Mouse (Mus musculus) lung, adult 2 months (tissue): ENCODE measurements at regions not wholly inside any gene's neighbourhood (a gene's known extent, or its start where the extent isn't known, plus 50 kb on each side); places are given as distances from the start of the nearest gene placed in this dataset.
A peak's percentile ranks its signal among the peaks of the same experiment; 100 is the strongest.

Source experiments
- DNase-seq: peaks from one replicate; pipeline ENCODE4 v3.0.0; 2022
- H3K4me1 ChIP-seq: fragments of 200-500 bp; 2 replicates; pipeline ENCODE4 v1.6.1; 2011; ENCODE audit warnings: low read length; ENCODE audit not compliant: control insufficient read depth, insufficient read depth
- H3K4me3 ChIP-seq: fragments of 200-500 bp; replicated peaks from 2 replicates; pipeline ENCODE3; 2011; ENCODE audit warnings: low read depth, mild to moderate bottlenecking, control low read depth, low read length; ENCODE audit errors: extremely low read depth
- CTCF ChIP-seq: fragments of 200-500 bp; IDR thresholded peaks from 2 replicates; pipeline ENCODE4 v1.5.1; 2011; ENCODE audit warnings: mild to moderate bottlenecking, low read length, control low read depth; ENCODE audit not compliant: insufficient read depth
- POLR2A ChIP-seq: fragments of 200-500 bp; IDR thresholded peaks from 2 replicates; pipeline ENCODE4 v1.6.1; 2011; ENCODE audit warnings: low read depth, mild to moderate bottlenecking, control low read depth, low read length, borderline replicate concordance; ENCODE audit errors: extremely low read depth
- WGBS: fragments of 180-500 bp; shearing (Covaris S2); methylation state at CpG from one replicate; pipeline ENCODE4 v1.1.7; 2018; 5-methylcytosine and 5-hydroxymethylcytosine counted together

GRCm38 (mm10) chr2:115088421-115089120 lies 433.8 kb upstream of the Dph6 start:
- Histone ChIP-seq H3K4me3 (no peak overlapping the region), H3K4me1 (no peaks in the 10 kb centered on the region)
- DNase-seq: no peak
- TF ChIP-seq POLR2A (no peak), CTCF (no peak)
- 69% methylated on average over 4 of the region's 4 CpGs for WGBS

DNA sequence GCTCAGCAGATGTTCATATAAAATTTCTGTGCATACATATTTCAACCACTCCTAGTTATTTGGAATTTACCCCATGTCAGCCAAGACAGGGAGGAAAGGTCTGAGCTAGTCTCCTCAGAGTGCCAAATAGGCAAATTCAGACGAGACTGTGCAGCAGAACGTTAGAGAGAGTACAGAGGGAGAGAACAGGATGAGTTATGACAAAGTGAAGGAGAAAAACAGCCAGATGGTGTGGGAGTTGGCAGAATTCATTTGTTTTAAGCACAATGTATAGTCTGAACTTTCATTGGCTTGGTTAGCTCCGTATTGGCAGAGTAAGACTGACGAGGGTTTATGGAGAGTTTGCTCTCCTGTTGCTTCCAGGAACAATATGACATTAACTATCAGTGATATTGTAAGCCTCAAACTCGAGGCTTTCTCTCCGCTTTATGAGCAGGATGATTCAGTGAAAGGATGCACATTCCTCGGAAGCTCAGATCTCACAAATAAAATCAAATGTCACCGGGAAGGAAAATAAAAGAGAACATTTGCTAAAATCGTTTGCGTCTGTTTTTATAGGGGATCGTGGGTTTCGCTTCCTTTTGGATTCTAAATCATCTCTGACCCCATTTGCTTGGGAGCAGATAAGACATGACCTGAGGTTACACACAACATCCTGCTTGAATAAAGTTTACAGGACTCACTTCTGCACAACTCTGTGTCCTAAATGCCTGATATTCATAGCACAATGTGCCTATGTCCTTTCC lies 435.8 kb upstream of the Dph6 start:
- WGBS: 47% methylated on average over 12 of the region's 12 CpGs
- Histone ChIP-seq H3K4me3 (no peak overlapping the region), H3K4me1 (no peaks in the 10 kb centered on the region)
- no peak for TF ChIP-seq CTCF
- TF ChIP-seq POLR2A: no peak
- DNase-seq: no peak

GRCm38 (mm10) chr2:115095351-115095750 lies 440.6 kb upstream of the Dph6 start:
- Histone ChIP-seq H3K4me3 (no peak overlapping the region), H3K4me1 (no peaks in the 10 kb centered on the region)
- no peak for TF ChIP-seq CTCF
- no peak for TF ChIP-seq POLR2A
- no peak for DNase-seq
- WGBS: 63% methylated on average over 12 of the region's 12 CpGs

DNA sequence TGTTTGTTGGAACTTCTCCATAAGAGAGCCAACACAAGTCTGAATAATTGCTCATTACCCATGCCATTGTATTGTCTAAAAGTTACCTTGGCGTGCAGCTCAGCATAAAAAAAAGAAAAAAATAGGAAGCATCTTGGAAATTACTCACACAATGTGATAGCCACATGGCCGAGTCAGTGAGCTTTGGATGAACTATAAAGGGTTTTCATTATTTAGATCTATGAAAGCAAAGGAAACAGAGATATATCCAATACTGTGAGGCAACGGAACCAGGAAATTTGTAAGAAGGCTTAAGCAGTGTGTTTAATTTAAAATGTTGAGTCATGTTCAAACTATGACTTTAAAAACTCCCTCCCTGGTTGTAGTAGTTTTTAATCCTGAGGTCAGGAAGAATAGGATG lies 446.7 kb upstream of the Dph6 start:
- no peak for DNase-seq
- no peak for TF ChIP-seq CTCF
- no peak for TF ChIP-seq POLR2A
- Histone ChIP-seq H3K4me3 (no peak overlapping the region), H3K4me1 (no peaks in the 10 kb centered on the region)
- WGBS: 45% methylated on average over 3 of the region's 3 CpGs

DNA sequence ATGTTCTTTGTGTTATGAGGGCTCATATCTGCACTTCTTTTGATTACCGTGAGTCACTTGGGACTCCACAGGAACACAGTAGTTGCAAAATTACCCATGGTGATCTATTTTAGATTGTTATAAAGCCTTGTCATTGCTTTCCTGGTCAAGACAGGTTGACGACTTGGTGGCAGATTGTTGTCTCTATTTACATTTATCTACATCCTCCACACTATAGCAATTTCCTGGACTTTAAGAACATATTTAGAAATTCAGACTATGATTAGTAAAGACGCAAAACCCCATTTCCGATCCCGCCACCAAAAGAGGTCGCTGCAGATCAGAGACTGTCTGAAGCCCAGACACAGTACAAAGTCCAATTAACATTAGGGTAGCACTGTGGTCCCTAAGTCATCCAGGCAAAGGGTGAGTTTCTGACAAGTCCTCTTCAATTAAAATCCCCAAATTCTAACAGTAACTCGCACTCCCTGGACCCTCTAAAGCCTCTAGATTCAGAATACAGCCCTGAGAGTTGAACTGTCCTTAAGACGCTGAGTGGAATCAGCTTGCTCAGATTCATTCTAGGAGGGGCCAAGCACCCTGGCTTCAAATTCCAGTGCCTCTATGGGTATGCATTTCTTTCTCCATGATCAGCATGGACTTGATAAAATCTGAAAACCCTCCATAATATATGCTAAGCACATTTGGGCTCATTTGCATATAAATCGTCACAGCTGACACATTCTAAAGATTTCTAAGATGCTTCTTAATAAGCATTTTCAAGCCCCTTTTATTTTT lies 461.9 kb upstream of the BC052040 start:
- TF ChIP-seq POLR2A: no peak
- TF ChIP-seq CTCF: peak; percentile 21; the same call in 1 of the 2 replicates
- H3K4me3 ChIP-seq: no peak overlapping the region
- no peaks in the 10 kb centered on the region for H3K4me1 ChIP-seq
- no peak for DNase-seq
- 61% methylated on average over 9 of the region's 9 CpGs for WGBS

- no peaks in the 10 kb centered on the region for H3K4me1 ChIP-seq
- WGBS: 79% methylated on average over 3 of the region's 3 CpGs
- no peak for TF ChIP-seq CTCF
- no peak for TF ChIP-seq POLR2A
- no peak overlapping the region for H3K4me3 ChIP-seq
- DNase-seq: no peak
These were observed 461.4 kb upstream of the BC052040 start for GRCm38 (mm10) chr2:115120206-115120503.

- no peak for TF ChIP-seq CTCF
- TF ChIP-seq POLR2A: no peak
- no peak for DNase-seq
- Histone ChIP-seq H3K4me3 (no peak overlapping the region), H3K4me1 (no peaks in the 10 kb centered on the region)
- WGBS: 88% methylated on average over 6 of the region's 6 CpGs
These were observed 454.7 kb upstream of the BC052040 start for GRCm38 (mm10) chr2:115126625-115127369.

DNA sequence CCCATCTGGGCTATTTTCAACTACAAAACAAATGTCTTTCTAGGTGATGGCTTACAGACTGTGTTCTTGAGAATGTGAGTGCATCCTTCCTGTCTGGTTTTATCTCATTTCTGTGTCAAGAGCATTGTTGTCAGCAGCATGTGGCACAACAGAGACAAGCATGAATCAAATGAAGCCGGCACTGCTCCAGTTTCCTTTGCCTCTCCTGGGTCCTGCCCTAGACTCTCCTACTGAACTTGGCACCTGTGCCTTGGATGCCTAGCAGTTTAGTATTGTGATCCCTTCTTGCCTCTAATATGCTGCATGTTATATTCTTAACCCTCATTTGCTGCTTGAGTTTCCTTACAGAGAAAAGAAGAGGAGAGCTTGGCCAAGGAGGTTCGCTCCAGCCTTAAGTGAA lies 449.8 kb upstream of the BC052040 start:
- 61% methylated on average over 2 of the region's 2 CpGs for WGBS
- Histone ChIP-seq H3K4me3 (no peak overlapping the region), H3K4me1 (no peaks in the 10 kb centered on the region)
- DNase-seq: no peak
- no peak for TF ChIP-seq POLR2A
- no peak for TF ChIP-seq CTCF

GRCm38 (mm10) chr2:115132165-115132592 lies 449.3 kb upstream of the BC052040 start:
- 54% methylated on average over 1 of the region's 1 CpGs for WGBS
- Histone ChIP-seq H3K4me3 (no peak overlapping the region), H3K4me1 (no peaks in the 10 kb centered on the region)
- TF ChIP-seq POLR2A (no peak), CTCF (no peak)
- DNase-seq: no peak
